Comparison of ENCODE assay signal across 20 mouse cellular contexts in genomic region chr1:48383590-48383989, GRCm38 (mm10).
A peak's percentile ranks its signal among the peaks of the same experiment; 100 is the strongest.
DNase-seq lines count a peak whose midpoint lies in the region; ATAC-seq lines count a peak whose summit lies in the region.
"Had no signal": no experiment of that assay in that cellular context is flagged by ENCODE, and none has a peak within 500 bp of the region (broad histone marks: within the 10 kb centered on the region; RNA-seq: fewer than 3 reads in every experiment).

No protein-coding gene starts in this region.

- H3K27me3 ChIP-seq in hindbrain, embryonic 13.5 days, result no peaks in the 10 kb centered on the region
- no peaks in the 10 kb centered on the region for H3K27me3 ChIP-seq in hindbrain, embryonic 11.5 days (ENCODE audit: control insufficient read depth, insufficient read depth, low read length)
- no peaks in the 10 kb centered on the region for H3K27me3 ChIP-seq in hindbrain, embryonic 14.5 days (ENCODE audit: control insufficient read depth, insufficient read depth, low read length)
- H3K27me3 ChIP-seq in hindbrain, embryonic 16.5 days (replicated peaks; ENCODE audit: control insufficient read depth, insufficient read depth, low read length), result no peaks in the 10 kb centered on the region
- H3K27me3 ChIP-seq: embryonic facial prominence, embryonic 13.5 days; forebrain, embryonic 13.5 days; heart, embryonic 13.5 days had no signal

- WGBS in hindbrain, embryonic 13.5 days, result 60% methylated on average over 1 of the region's 1 CpGs
- 81% methylated on average over 1 of the region's 1 CpGs for WGBS in hindbrain, embryonic 11.5 days
- 49% methylated on average over 1 of the region's 1 CpGs for WGBS in hindbrain, embryonic 14.5 days
- 50% methylated on average over 1 of the region's 1 CpGs for WGBS in hindbrain, embryonic 16.5 days

- no peaks in the 10 kb centered on the region for H3K4me1 ChIP-seq in hindbrain, embryonic 13.5 days (replicated peaks)
- no peaks in the 10 kb centered on the region for H3K4me1 ChIP-seq in hindbrain, embryonic 11.5 days (replicated peaks; ENCODE audit: control insufficient read depth, insufficient read depth, low read length)
- H3K4me1 ChIP-seq in hindbrain, embryonic 14.5 days (replicated peaks; ENCODE audit: control insufficient read depth, insufficient read depth, low read length), result no peaks in the 10 kb centered on the region
- no peaks in the 10 kb centered on the region for H3K4me1 ChIP-seq in hindbrain, embryonic 16.5 days (ENCODE audit: control insufficient read depth, insufficient read depth, low read depth, low read length)
- H3K4me1 ChIP-seq: embryonic facial prominence, embryonic 13.5 days; forebrain, embryonic 13.5 days; heart, embryonic 13.5 days had no signal

- H3K9me3 ChIP-seq in hindbrain, embryonic 13.5 days, result no peaks in the 10 kb centered on the region
- H3K9me3 ChIP-seq in hindbrain, embryonic 11.5 days (ENCODE audit: control insufficient read depth, low read length), result no peaks in the 10 kb centered on the region
- no peaks in the 10 kb centered on the region for H3K9me3 ChIP-seq in hindbrain, embryonic 14.5 days (ENCODE audit: control insufficient read depth, low read length)
- H3K9me3 ChIP-seq in hindbrain, embryonic 16.5 days (ENCODE audit: control insufficient read depth, low read length), result no peaks in the 10 kb centered on the region
- H3K9me3 ChIP-seq: embryonic facial prominence, embryonic 13.5 days; forebrain, embryonic 13.5 days; heart, embryonic 13.5 days had no signal

- peak; percentile 54 for ATAC-seq in hindbrain, embryonic 13.5 days (ENCODE audit: low FRiP score)
- ATAC-seq in hindbrain, embryonic 11.5 days (ENCODE audit: low FRiP score), result no peak
- peak; percentile 76; the same call in 1 of the 2 replicates for ATAC-seq in hindbrain, embryonic 14.5 days (ENCODE audit: low FRiP score)
- peak; percentile 61 for ATAC-seq in hindbrain, embryonic 16.5 days
- ATAC-seq: CD4-positive, CD25-positive, alpha-beta regulatory T cell, adult 4 months; forebrain, embryonic 13.5 days; intestine, embryonic 16.5 days had no signal

- no peak overlapping the region for H3K4me2 ChIP-seq in hindbrain, embryonic 13.5 days
- no peak overlapping the region for H3K4me2 ChIP-seq in hindbrain, embryonic 11.5 days (replicated peaks; ENCODE audit: low read depth, low read length)
- H3K4me2 ChIP-seq in hindbrain, embryonic 14.5 days (replicated peaks), result no peak overlapping the region
- H3K4me2 ChIP-seq in hindbrain, embryonic 16.5 days (ENCODE audit: low read length), result no peak overlapping the region
- H3K4me2 ChIP-seq: embryonic facial prominence, embryonic 13.5 days; forebrain, embryonic 13.5 days; heart, embryonic 13.5 days had no signal

- no peak overlapping the region for H3K4me3 ChIP-seq in hindbrain, embryonic 13.5 days
- no peak overlapping the region for H3K4me3 ChIP-seq in hindbrain, embryonic 11.5 days (ENCODE audit: low read depth, low read length)
- no peak overlapping the region for H3K4me3 ChIP-seq in hindbrain, embryonic 14.5 days (replicated peaks; ENCODE audit: low read length)
- no peak overlapping the region for H3K4me3 ChIP-seq in hindbrain, embryonic 16.5 days (ENCODE audit: low read length)
- H3K4me3 ChIP-seq: embryonic facial prominence, embryonic 13.5 days; forebrain, embryonic 13.5 days; heart, adult 2 months; heart, embryonic 13.5 days had no signal

- no peaks in the 10 kb centered on the region for H3K36me3 ChIP-seq in hindbrain, embryonic 13.5 days
- H3K36me3 ChIP-seq in hindbrain, embryonic 11.5 days (ENCODE audit: control insufficient read depth, insufficient read depth, low read length), result no peaks in the 10 kb centered on the region
- no peaks in the 10 kb centered on the region for H3K36me3 ChIP-seq in hindbrain, embryonic 14.5 days (replicated peaks; ENCODE audit: control insufficient read depth, insufficient read depth)
- H3K36me3 ChIP-seq in hindbrain, embryonic 16.5 days (ENCODE audit: control insufficient read depth, insufficient read depth, low read length), result no peaks in the 10 kb centered on the region
- H3K36me3 ChIP-seq: embryonic facial prominence, embryonic 13.5 days; G1E; heart, embryonic 13.5 days had no signal

- no peak overlapping the region for H3K27ac ChIP-seq in hindbrain, embryonic 13.5 days
- no peak overlapping the region for H3K27ac ChIP-seq in hindbrain, embryonic 11.5 days (ENCODE audit: low read depth, low read length)
- no peak overlapping the region for H3K27ac ChIP-seq in hindbrain, embryonic 14.5 days
- no peak overlapping the region for H3K27ac ChIP-seq in hindbrain, embryonic 16.5 days (ENCODE audit: low read depth, low read length)
- H3K27ac ChIP-seq: embryonic facial prominence, embryonic 13.5 days; forebrain, embryonic 13.5 days; heart, adult 2 months; heart, embryonic 13.5 days had no signal

- no peak for DNase-seq in hindbrain, embryonic 11.5 days (ENCODE audit: low spot score)
- no peak for DNase-seq in hindbrain, embryonic 14.5 days (ENCODE audit: low spot score)
- no peak for DNase-seq in kidney, postnatal 10 days
- DNase-seq in heart, adult 8-10 months (ENCODE audit: low spot score), result no peak
- DNase-seq: adrenal gland, adult 8-10 months; cerebellum, adult 18-20 months; cerebellum, adult 9-11 months; cerebellum, postnatal 36 days; gastrocnemius, postnatal 10 days; heart, adult 2 months; heart, postnatal 36 days; kidney, adult 2 months had no signal

- no peak overlapping the region for H3K9ac ChIP-seq in hindbrain, embryonic 13.5 days
- H3K9ac ChIP-seq in hindbrain, embryonic 11.5 days (ENCODE audit: low read depth, low read length), result no peak overlapping the region
- no peak overlapping the region for H3K9ac ChIP-seq in hindbrain, embryonic 14.5 days
- no peak overlapping the region for H3K9ac ChIP-seq in hindbrain, embryonic 16.5 days (ENCODE audit: low read depth, low read length)
- H3K9ac ChIP-seq: embryonic facial prominence, embryonic 13.5 days; forebrain, embryonic 13.5 days; heart, embryonic 13.5 days had no signal
